Mouse (Mus musculus) left cerebral cortex, postnatal 4 days (tissue): ENCODE measurements around the gene Zfp651. TPM values are rescaled to one million over a fixed set of nuclear protein-coding genes. Genes with fewer than 3 reads are reported as not detected.
A peak's percentile ranks its signal among the peaks of the same experiment; 100 is the strongest.

Experiments
- DNase-seq: peaks from one replicate; pipeline ENCODE4 v3.0.0-alpha.2; 2022
- intact Hi-C: fragments of 180-260 bp; cut with DNase I; formaldehyde crosslinking; loops from one replicate; pipeline ENCODE4 v1.15.1; 2025
- total RNA-seq, 2 experiments: library from RNA; stranded (reverse); gene quantifications; 2 replicates each; pipeline ENCODE4 v1.2.3; 2021

Zfp651 gene
- total RNA-seq, 2 experiments from 2014 or later: 87.2 to 91.9 TPM

DNA sequence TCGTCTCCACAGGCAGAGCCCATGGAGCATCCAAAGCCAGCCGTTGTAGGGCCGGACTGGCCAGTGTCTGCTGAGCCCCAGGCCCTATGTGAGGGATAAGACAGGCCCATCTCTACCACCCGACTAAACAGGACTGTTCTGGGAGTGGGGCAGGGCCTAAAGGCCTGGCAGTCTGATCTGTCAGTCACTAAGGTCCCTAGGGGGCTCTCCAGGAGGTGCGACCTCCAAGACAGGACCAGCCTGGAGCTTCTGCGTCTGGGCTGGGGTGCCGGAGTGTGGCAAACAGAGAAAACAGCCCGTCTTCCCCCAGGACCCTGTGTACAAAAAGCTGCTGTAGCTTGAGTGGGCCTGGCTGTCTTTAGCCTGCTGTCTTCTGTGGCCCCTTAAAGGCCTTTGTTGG lies 2.7 kb downstream of the Zfp651 start:
- no peak for DNase-seq
- intact Hi-C loops: no loop called here

DNA sequence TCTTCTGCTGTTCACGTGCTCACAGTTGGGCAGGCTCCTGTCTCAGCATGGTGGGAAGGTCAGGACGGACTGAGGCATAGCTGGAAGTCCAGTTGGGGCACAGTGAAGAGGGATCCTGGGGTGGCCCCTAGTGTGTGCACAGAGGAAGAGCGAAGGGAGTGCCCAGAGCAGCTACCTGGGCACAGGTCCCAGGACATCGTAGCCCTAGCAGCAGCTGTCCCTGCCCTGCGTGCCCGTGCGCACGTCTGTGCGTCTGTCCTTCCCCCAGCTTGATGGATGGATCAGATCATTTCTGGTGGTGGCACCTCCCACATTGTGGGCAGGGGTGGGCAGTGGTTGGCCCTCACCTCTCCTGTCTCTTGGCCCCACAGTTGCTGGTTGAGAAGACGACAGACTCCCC lies 3.1 kb downstream of the Zfp651 start:
- intact Hi-C loops: no loop called here
- no peak for DNase-seq

DNA sequence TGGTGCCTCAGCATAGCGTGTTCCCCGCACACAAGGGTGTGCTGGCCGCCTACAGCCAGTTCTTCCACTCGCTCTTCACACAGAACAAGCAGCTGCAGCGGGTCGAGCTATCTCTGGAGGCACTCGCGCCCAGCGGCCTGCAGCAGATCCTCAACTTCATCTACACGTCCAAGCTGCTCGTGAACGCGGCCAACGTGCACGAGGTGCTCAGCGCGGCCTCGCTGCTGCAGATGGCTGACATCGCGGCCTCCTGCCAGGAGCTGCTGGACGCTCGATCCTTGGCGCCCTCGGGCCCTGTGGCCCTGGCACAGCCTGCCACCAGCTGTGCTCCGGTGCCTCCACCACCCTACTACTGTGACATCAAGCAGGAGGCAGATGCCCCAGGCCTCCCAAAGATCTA lies 3.6 kb downstream of the Zfp651 start:
- intact Hi-C loops: no loop called here
- DNase-seq: peak; percentile 69

DNA sequence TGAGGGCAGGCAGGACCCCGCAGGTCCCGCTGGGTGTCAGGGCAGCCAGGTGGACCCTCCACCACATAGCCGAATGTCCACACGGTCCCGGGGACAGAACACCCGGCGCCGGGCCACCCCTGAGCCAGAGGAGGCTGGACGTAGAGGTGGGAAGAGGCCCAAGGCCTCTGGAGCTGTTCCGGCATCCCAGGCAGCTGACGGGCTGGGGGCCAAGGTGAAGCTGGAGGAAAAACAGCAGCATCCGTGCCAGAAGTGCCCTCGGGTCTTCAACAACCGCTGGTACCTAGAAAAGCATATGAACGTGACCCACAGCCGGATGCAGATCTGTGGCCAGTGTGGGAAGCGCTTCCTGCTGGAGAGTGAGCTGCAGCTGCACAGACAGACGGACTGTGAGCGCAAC lies 4.6 kb downstream of the Zfp651 start:
- intact Hi-C loops: no loop called here
- DNase-seq: no peak

DNA sequence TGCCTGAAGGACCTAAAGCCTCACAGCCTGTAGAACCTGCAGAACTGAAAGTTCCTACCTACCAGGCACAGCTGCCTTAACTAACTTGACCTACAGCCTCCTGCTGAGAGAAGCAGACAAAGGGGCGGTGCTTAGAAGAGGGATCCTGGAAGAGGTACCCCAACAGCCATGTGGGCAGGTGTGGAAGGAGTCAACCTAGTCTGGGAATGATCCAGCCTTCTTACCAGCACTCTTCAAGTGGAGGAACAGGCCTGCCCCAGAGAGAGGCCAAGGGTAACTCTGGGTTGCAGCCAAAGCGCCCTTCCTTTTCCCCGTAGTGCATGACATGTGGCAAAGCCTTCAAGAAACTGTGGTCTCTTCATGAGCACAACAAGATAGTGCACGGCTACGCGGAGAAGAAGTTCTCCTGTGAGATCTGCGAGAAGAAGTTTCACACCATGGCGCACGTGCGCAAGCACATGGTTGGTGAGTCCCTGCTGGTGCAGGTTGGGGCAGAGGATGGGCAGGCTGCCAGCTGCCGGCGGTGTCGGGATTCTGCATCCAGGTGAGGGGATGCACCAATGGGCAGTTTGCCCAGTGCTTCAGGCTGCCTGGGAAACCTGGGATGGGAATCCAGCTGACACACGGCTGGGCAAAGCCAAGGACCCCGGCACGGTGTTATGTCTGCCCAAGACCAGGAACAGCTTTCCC lies 6.2 kb downstream of the Zfp651 start:
- DNase-seq: peak; percentile 54
- intact Hi-C loops: no loop called here

DNA sequence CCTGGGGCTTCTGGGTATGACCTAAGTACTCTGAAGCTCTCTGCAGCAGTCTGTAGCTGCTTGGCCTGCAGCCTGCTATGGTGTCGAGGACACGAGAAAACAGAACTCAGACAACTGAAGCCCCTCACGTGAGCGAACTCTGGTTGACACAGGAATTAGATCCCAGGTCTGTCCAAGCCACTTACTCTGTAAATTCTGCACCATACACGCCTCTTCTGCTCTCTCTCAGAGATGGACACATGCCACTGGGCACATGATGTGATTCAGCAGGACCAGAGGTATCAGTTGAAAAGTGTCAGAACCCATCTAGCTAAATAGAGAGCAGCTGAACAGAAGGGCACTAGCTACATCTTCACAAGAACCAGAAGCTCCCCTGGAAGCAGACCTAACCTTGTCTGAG lies 13.3 kb downstream of the Zfp651 start:
- DNase-seq: no peak
- intact Hi-C loops: no loop called here

DNA sequence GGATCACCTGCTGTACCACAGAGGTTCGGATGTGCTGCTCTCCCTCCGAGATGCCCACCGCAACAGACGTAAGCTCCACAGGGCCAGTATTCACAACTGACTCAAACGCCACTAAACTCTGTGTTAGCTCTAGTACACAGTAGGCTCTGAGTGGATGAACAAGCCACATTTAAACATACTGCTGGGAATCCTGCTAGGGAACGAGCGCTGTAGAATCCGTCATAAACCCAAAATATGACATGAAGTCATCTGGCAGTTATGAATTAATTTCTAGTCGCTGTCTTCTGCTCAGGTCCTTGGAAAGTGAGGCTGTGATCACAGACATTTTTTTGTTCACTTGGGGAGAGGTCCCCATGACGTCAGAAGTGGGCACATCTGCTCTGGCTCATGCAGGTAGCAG lies 16.8 kb downstream of the Zfp651 start:
- DNase-seq: no peak
- intact Hi-C loops: no loop called here

DNA sequence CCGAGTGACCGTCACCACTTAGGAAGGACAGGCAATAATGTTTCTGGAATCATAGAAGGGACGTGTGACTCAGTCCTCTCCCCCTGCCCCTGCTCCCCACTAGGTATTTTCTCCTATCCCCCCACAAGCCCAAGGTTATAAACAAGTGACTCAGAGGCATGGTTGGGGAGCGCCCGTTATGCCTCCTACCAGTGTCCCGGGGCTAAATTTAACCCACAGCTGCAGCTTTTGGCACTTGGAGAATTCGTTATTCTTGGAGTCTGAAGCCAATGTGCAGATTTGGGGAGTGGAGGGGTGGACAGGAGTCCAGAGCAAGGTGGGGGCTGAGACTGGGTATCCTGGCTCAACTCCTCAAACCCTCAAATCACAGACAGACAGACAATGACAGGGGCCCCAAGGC lies 17.4 kb downstream of the Zfp651 start:
- no peak for DNase-seq
- intact Hi-C loops: no loop called here

DNA sequence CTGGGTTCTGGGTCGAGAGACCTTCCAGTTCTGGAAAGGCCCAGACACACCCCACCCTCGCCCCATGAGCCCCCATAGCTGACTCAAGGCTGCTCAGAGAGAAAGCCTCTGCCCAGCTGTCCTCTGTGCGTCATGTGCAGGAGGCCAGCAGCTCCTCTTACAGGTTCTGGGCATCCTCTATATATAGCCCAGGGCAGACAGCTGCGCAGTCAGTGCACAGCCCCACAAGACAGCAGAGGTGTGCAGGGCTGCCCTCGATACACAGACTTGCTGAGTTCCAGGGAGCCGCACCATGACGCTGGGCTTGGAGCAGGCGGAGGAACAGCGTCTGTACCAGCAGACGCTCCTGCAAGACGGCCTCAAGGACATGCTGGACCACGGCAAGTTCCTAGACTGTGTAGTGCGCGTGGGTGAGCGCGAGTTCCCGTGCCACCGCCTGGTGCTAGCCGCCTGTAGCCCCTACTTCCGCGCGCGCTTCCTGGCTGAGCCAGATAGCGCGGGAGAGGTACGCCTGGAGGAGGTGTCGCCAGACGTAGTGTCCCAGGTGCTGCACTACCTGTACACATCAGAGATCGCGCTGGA lies 18.4 kb downstream of the Zfp651 start, which contains the start of gene Klhl40:
TSS of gene Klhl40 (plus strand) at position 124 of the 582 bp plus-strand sequence.
- no peak for DNase-seq
- intact Hi-C loops: no loop called here

DNA sequence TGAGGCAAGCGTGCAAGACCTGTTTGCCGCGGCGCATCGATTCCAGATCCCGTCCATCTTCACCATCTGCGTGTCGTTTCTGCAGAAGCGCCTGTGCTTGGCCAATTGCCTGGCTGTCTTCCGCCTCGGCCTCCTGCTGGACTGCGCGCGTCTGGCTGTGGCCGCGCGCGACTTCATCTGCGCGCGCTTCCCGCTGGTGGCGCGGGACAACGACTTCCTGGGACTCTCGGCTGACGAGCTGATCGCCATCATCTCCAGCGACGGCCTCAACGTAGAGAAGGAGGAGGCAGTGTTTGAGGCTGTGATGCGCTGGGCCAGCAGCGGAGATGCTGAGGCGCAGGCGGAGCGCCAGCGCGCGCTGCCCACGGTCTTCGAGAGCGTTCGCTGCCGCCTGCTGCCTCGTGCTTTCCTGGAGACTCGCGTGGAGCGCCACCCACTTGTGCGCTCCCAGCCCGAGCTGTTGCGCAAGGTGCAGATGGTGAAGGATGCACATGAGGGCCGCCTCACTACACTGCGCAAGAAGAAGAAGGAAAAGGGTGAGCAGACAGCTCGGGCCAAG lies 19.0 kb downstream of the Zfp651 start:
- intact Hi-C loops: no loop called here
- peak; percentile 72 for DNase-seq

DNA sequence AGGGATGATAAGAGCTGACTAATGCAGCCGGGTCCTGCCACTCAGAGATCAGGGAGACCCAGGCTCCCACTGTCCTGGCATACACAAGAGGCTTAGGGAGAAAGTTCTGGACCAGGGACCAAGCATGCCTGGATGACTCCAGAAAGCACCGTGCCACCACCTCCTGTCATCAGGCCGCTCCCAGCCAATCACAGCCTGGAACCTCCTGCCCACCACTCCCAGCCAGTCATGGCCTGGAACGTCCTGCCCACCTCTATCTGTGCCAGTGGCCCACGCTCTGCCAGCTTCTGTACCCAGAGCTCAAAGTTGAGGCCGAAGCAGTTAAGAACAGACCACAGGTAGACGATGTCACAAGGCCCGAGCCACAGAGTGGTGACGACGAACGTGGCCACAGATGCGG lies 25.7 kb downstream of the Zfp651 start:
- intact Hi-C loops: no loop called here
- DNase-seq: no peak

DNA sequence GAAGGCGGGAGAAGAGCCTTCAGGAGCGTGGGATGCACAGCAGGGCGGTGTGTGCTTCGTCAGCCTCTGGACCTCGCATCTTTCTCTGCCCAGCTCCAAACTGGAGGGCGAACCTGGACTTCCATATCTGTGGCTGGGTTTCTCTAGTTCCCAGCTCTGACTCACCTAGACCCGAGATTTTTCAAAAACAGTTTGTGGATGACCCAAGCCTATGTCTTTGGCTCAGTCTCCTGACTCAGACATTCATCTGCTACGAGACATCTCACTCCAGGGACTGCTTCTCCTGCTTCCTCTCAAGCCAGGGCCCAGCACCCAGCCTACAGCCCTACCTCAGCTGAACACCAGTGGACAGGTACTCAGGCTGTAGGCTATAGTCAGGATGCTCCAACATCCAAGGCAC lies 26.1 kb downstream of the Zfp651 start:
- intact Hi-C loops: no loop called here
- DNase-seq: no peak

DNA sequence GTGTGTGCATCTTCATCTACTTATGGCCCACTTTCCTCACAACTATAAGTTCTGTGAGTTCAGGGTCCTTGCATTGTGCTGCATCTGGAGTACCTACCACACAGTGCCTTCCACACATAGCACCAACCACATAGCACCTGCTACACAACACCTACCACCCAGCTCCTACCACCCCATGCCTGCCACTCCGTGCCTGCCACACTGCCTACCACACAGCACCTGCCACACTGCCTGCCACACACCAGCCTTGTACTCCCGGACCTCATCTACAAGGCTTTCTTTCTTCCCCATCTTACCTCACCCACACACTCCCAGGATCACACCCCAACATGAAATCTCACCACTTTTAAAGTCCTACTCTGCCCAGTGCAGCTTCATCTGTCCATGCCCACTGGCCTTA lies 27.2 kb downstream of the Zfp651 start:
- intact Hi-C loops: no loop called here
- no peak for DNase-seq

DNA sequence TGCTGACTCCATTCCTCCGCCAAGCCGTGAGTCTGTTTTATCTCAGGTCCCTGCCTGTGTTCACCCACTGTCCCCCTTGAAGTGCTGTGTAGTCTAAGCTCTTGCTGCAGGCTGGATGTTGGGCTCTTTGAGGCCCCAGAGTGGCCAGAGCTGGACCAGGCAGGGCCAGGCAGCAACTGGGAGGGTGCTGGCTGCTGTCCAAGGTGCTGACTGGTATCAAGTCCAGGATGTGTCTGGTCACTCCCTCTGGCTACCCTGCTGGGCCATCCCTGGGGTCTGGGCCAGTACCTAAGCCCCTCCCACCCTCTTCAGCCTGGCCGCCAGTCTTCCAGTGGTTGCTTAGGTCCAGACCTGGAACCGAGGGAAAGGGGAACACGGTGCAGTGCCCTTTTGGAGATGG lies 32.1 kb downstream of the Zfp651 start:
- DNase-seq: peak; percentile 63
- intact Hi-C loops: no loop called here

DNA sequence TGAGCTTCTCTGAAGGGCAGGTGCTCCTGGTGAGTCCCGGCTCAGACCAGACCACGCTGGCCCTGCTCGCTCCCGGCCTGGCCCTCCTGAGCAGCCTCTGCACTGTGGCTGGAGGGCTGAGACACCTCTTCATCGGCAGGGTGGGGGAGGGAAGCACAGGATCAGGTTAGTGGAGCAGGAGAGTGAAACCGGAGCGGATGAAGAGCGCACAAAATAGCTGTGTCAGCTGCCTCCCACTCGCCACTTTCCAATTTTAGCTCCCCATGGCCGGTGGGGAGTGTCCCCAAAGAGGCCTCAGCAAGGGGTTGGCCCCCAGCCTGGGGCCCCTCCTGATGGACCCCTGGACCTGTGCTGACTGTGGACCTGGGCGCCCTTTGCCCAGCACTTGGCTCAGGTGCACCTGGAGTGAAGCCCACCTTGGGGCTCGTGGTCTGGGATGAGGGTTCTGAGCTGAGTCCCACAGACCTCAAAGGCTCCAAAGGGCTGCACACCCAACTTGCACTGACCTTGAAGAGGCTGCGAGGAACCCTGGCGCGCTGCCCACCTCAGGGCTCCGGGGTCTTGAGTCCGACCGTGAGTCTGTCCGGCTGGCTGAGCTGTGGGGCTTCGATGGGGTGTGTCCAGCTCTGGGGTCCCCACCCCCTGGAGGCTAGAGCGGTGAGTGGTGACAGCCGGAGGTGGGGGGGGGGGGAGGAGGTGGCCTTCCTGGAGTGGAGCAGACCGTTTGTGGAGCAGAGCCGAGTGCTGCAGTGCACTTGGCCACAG lies 32.8 kb downstream of the Zfp651 start, which contains the start of gene Hhatl:
TSS of gene Hhatl (minus strand) at position 751 of the 765 bp plus-strand sequence.
- intact Hi-C loops: no loop called here
- peak; percentile 32 for DNase-seq

DNA sequence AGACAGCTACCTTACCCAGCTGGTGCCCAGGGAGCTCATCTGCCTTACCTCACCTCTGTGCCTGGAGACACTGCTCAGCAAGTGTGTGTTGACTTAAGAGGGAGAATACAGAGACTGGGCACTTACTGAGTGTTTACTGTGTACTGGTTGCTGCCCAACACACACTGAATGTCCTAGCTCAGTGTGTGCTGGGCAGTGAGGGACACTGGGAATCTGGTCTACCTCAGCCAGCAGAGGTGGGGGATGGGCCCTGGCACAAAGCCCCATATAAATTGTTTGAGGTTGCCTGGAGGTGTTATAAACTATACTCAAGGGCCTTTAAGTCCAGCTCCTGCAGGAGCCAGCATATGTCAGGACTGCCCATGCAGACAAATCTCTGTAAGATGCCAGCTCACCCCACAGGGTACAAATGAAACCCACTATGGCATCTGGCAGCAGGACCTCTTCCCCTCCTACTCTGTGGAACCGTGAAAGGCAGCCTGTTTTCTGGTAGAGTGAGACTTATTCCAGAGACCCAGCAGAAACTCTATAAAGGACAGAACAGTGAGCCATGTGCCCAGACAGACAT lies 35.9 kb downstream of the Zfp651 start:
- intact Hi-C loops: no loop called here
- DNase-seq: peak; percentile 74

DNA sequence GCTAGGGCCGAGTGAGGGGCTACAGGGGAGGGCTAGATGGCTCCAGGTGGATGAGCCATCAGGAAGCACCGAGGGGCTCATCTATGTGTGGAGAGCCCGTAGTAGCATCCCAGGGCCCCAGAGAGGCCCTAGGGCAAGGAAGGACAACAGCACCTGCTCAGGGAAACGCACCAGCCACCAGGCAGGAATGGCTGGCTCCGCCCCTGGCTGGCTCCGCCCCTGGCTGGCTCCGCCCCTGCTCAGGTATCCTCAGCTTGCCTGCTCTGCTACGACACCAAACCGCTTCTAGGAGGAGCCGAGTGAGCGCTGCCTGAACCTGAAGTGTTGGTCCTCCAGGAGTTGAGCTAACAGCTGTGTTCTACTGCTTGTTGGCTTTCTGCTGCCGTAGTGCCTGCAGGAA lies 38.6 kb downstream of the Zfp651 start:
- DNase-seq: no peak
- intact Hi-C loops: no loop called here

DNA sequence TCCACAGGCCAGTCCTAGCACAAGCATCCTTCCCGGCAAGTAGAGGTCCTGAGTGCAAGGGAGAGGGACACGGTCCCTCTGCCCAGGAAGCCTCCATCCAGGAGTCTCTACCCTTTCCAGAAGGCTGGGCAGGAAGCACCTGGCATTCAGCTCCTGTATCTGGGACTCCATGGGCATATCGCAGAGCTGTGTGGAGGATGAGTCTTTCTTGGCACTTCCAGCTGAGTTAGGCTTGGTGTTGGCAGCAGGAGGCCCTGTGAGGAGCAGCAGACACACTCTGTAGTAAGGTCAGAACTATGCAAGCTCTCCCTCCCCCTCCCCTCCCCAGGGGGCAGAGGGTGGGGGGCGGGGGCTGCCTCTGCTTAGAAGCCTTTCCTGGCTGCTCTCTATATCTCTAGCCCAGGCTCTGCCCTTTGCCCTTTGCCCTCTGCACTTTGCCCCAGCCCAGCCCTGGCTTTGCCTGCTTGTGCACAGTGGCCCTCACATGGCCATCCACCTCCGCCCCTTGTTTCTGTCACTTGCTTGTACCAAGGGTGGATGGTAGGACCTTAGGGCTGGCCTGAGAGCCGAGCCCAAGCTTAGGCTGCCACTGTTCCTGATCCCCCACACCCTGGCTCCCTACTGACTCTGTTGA lies 39.9 kb downstream of the Zfp651 start:
- intact Hi-C loops: no loop called here
- DNase-seq: no peak

DNA sequence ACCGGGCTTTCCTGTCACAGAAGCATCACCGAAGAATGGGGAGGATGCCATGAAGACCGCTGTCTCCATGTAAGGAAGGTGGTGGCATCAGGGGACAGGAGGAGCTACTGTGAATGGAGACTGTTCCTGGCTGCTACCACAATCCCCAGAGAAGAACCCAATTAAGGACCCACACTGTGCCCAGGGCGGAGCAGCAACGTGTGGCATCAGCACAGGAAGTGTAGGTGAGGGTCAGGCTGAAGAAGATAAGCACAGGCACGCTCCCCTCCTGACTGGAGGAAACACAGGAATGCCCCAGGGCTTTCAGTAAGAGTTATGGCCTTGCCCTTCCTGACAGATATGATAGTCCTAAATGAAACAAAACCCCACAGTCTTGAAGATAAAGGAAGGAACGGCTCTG lies 43.6 kb downstream of the Zfp651 start:
- no peak for DNase-seq

DNA sequence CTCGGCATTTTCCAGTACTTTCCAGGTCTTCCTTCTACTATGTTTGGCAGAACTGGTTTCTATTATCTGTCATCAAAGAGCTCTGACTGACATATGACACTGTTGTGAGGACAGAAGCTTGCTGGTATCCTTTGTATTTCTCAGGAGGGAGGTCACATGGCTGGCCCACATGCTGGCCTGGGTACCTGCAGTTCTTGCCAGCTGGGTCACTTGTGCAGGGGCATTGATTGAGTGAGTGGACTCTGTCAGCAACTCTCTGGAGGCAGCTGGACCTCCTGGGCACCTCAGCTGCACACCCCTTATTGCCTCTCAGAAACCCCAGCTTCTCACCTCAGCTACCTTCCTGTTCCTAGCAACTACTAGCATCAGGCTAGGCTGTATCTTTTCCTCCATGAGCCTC lies 48.4 kb downstream of the Zfp651 start:
- no peak for DNase-seq
- intact Hi-C loops: no loop called here

More for the DNA sequence above, 43.6 kb downstream of the Zfp651 start:
- intact Hi-C loops: no loop called here

DNA sequence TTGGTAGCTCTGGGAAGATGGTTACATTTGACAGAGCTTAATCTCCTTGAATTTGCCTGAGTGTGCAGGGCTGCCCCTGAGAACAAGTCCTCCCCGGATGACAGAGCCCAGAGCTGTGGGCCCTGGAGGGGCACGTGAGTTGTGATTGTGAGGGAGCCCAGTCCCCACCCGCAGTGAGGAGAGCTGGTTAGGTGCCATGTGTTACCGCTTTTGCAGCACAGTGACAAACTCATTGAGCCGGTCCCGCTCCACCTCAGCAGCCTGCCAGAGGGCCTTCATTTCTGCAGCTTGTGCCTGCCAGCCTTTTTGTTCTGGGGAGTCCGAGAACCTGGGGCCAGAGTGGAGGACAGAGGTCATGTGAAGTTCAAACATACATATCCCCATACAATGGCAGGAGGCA lies 48.8 kb downstream of the Zfp651 start:
- DNase-seq: peak; percentile 52
- intact Hi-C loops: no loop called here
